8 mouse cellular contexts compared by ENCODE assay signal in genomic region chr7:38182962-38183687, GRCm38 (mm10). TPM values are rescaled to one million over a fixed set of nuclear protein-coding genes. Genes with fewer than 3 reads are reported as not detected.
DNase-seq lines count a peak whose midpoint lies in the region; ATAC-seq and TF ChIP-seq lines count a peak whose summit lies in the region.

TSS of gene 1600014C10Rik (plus strand) at chr7:38183217.

- peaks cover 2% of the 10 kb centered on the region; the same call in 1 of the 2 replicates for H3K4me1 ChIP-seq in kidney, adult 2 months (ENCODE audit: control insufficient read depth, insufficient read depth, low read length)
- peaks cover 8% of the 10 kb centered on the region; the same call in 1 of the 2 replicates for H3K4me1 ChIP-seq in forebrain, embryonic 11.5 days (replicated peaks; ENCODE audit: control insufficient read depth, insufficient read depth, low read length)
- H3K4me1 ChIP-seq in stomach, postnatal 0 days (replicated peaks; ENCODE audit: control insufficient read depth, insufficient read depth): no peaks in the 10 kb centered on the region; the same call in 1 of the 2 replicates

- peak; percentile 74 for DNase-seq in kidney, adult 2 months
- DNase-seq in kidney, adult 11 months: no peak
- DNase-seq in adrenal gland, adult 2 months: peak; percentile 82
- DNase-seq in forebrain, embryonic 11.5 days (ENCODE audit: low spot score): no peak
- DNase-seq in heart, postnatal 10 days: peak in 1 of 2 experiments; percentile 57
- peak in 1 of 2 experiments; percentile 39 for DNase-seq in layer of hippocampus, postnatal 10 days (ENCODE audit: low spot score in 2 of 2)
- DNase-seq in lung, postnatal 36 days: peak; percentile 46
- peak; percentile 35 for DNase-seq in stomach, postnatal 0 days (ENCODE audit: low spot score)

- peak within 1 kb of the TSS; percentile 74 for H3K27ac ChIP-seq in kidney, adult 2 months (ENCODE audit: insufficient read depth, low read depth, low read length)
- H3K27ac ChIP-seq in forebrain, embryonic 11.5 days (ENCODE audit: low read depth, low read length): peak within 1 kb of the TSS; percentile 3; the same call in 1 of the 2 replicates
- peak within 1 kb of the TSS; percentile 86 for H3K27ac ChIP-seq in stomach, postnatal 0 days (replicated peaks)

- no peak for TF ChIP-seq CTCF in kidney, adult 2 months (conservative IDR thresholded peaks at IDR 0.05; ENCODE audit: insufficient read depth, insufficient read length, low read depth, low read length)
- no peak for TF ChIP-seq CTCF in stomach, postnatal 0 days (IDR thresholded peaks at IDR 0.05; ENCODE audit: low read depth)

- H3K4me3 ChIP-seq in kidney, adult 2 months (ENCODE audit: insufficient read depth, low read depth, low read length): peak within 1 kb of the TSS; percentile 57
- H3K4me3 ChIP-seq in forebrain, embryonic 11.5 days (ENCODE audit: low read depth, low read length): peak within 1 kb of the TSS; percentile 59
- H3K4me3 ChIP-seq in stomach, postnatal 0 days (ENCODE audit: low read depth, low read length): peak within 1 kb of the TSS; percentile 60

- peak within 1 kb of the TSS; percentile 78 for H3K9ac ChIP-seq in forebrain, embryonic 11.5 days (ENCODE audit: low read length)
- peak within 1 kb of the TSS; percentile 65 for H3K9ac ChIP-seq in stomach, postnatal 0 days (ENCODE audit: low read length)

- intact Hi-C loops in heart, postnatal 10 days (cut with DNase I): loop anchor here (1.0 kb wide), 2 partner anchors 17 to 84 kb away; no protein-coding TSS in a partner anchor

- TF ChIP-seq POLR2A in kidney, adult 2 months (IDR thresholded peaks at IDR 0.05; ENCODE audit: low read depth, low read length): no peak

- no peaks in the 10 kb centered on the region for H3K36me3 ChIP-seq in kidney, adult 2 months (ENCODE audit: control insufficient read depth, insufficient read depth, low read length)
- H3K36me3 ChIP-seq in forebrain, embryonic 11.5 days (ENCODE audit: control insufficient read depth, insufficient read depth, low read length): no peaks in the 10 kb centered on the region
- H3K36me3 ChIP-seq in stomach, postnatal 0 days (ENCODE audit: control insufficient read depth, insufficient read depth, low read length): no peaks in the 10 kb centered on the region

- WGBS in kidney, adult 2 months: 3% methylated on average over 28 of the region's 28 CpGs
- 5% methylated on average over 25 of the region's 28 CpGs for WGBS in forebrain, embryonic 11.5 days
- 5% methylated on average over 28 of the region's 28 CpGs for WGBS in stomach, postnatal 0 days

- H3K4me2 ChIP-seq in forebrain, embryonic 11.5 days (ENCODE audit: low read depth, low read length, severe bottlenecking): peak within 1 kb of the TSS; percentile 84
- peak within 1 kb of the TSS; percentile 88 for H3K4me2 ChIP-seq in stomach, postnatal 0 days (replicated peaks; ENCODE audit: low read depth)

- peak; percentile 54 for ATAC-seq in forebrain, embryonic 11.5 days (replicated peaks; ENCODE audit: low FRiP score)
- ATAC-seq in stomach, postnatal 0 days (ENCODE audit: low FRiP score, low TSS enrichment): peak; percentile 67

- no peaks in the 10 kb centered on the region for H3K27me3 ChIP-seq in kidney, adult 2 months (replicated peaks; ENCODE audit: control insufficient read depth, insufficient read depth, low read length)
- no peaks in the 10 kb centered on the region for H3K27me3 ChIP-seq in forebrain, embryonic 11.5 days (ENCODE audit: control insufficient read depth, insufficient read depth, low read length)
- H3K27me3 ChIP-seq in stomach, postnatal 0 days (ENCODE audit: control insufficient read depth, insufficient read depth, low read length): no peaks in the 10 kb centered on the region

- no peak for TF ChIP-seq EP300 in stomach, postnatal 0 days (optimal IDR thresholded peaks at IDR 0.05)

- H3K9me3 ChIP-seq in forebrain, embryonic 11.5 days (ENCODE audit: control insufficient read depth, low read length): no peaks in the 10 kb centered on the region
- H3K9me3 ChIP-seq in stomach, postnatal 0 days (ENCODE audit: control insufficient read depth, low read length): no peaks in the 10 kb centered on the region

RNA-seq across cellular contexts. Expression of gene 1600014C10Rik, which starts in this region (rescaled TPM):
- polyA plus RNA-seq in kidney, adult 2 months (2012; rRNA removed): 31.0 and 39.7 TPM in 2 replicates
- 10 to 100 TPM; 37.8 to 40.5 TPM for total RNA-seq in adrenal gland, adult 2 months (2021)
- 18.5 and 18.7 TPM in 2 replicates for polyA plus RNA-seq in adrenal gland, adult 2 months (2012; rRNA removed)
- 12.7 and 13.9 TPM in 2 replicates for polyA plus RNA-seq in forebrain, embryonic 11.5 days (2014; fragmentation: Nextera tagmentation; extraction: Ambion mirVana)
- 10 to 100 TPM; 21.5 to 25.1 TPM for total RNA-seq in heart, postnatal 10 days (2021)
- total RNA-seq in layer of hippocampus, postnatal 10 days (2021): 10 to 100 TPM; 17.6 to 19.7 TPM
- polyA plus RNA-seq in stomach, postnatal 0 days (2015; fragmentation: Nextera tagmentation; extraction: Ambion mirVana): 9.6 and 10.3 TPM in 2 replicates

Comparison
In these comparisons a context has a peak if more than half of its experiments do, and no peak if none do; other contexts are left out.
1. DNase-seq: peak in kidney, adult 2 months (single experiment), adrenal gland, adult 2 months (single experiment), lung, postnatal 36 days (single experiment) and stomach, postnatal 0 days (single experiment); none in kidney, adult 11 months (single experiment) and forebrain, embryonic 11.5 days (single experiment).
2. H3K27ac ChIP-seq: peak in every context shown above with its lines; median percentile 86 in stomach, postnatal 0 days; 74 in kidney, adult 2 months; 3 in forebrain, embryonic 11.5 days.
3. Peak in every context shown above with its lines, with median percentiles within 50 percentile points of each other: H3K4me3 ChIP-seq.